Mouse (Mus musculus) testis, adult 2 months (tissue): ENCODE results near the gene Mapkapk2. TPM values are rescaled to one million over a fixed set of nuclear protein-coding genes. Genes with fewer than 3 reads are reported as not detected.
"Not testable (repeated sequence)": the region's sequence is repeated elsewhere in the genome, so short reads cannot be mapped to it uniquely, and the experiment has no call there.

ENCODE experiments used
- H3K27ac ChIP-seq: fragments of 200-500 bp; 2 replicates; pipeline ENCODE4 v1.5.1; 2012; ENCODE audit warnings: low read depth, low read length; ENCODE audit not compliant: control insufficient read depth, insufficient read depth
- H3K27me3 ChIP-seq: fragments of 200-500 bp; 2 replicates; pipeline ENCODE4 v1.6.1; 2012; ENCODE audit warnings: mild to moderate bottlenecking, low read length, moderate library complexity; ENCODE audit not compliant: control insufficient read depth, insufficient read depth
- H3K36me3 ChIP-seq: fragments of 200-500 bp; 2 replicates; pipeline ENCODE4 v1.6.1; 2012; ENCODE audit warnings: mild to moderate bottlenecking, low read length; ENCODE audit not compliant: control insufficient read depth, insufficient read depth
- H3K4me1 ChIP-seq: fragments of 200-500 bp; 2 replicates; pipeline ENCODE4 v1.6.1; 2012; ENCODE audit warnings: low read length; ENCODE audit not compliant: control insufficient read depth, insufficient read depth
- H3K4me3 ChIP-seq: fragments of 200-500 bp; 2 replicates; pipeline ENCODE4 v1.5.1; 2012; ENCODE audit warnings: low read depth, mild to moderate bottlenecking, low read length, moderate library complexity, mixed read lengths; ENCODE audit not compliant: control insufficient read depth
- CTCF ChIP-seq: fragments of 200-500 bp; IDR thresholded peaks from 2 replicates; pipeline ENCODE4 v1.5.1; 2012; ENCODE audit warnings: low read depth, mild to moderate bottlenecking, inconsistent platforms, low read length, moderate library complexity; ENCODE audit not compliant: control insufficient read depth, insufficient read depth, insufficient replicate concordance
- POLR2A ChIP-seq: fragments of 200-500 bp; IDR thresholded peaks from 2 replicates; pipeline ENCODE4 v1.6.1; 2012; ENCODE audit warnings: low read depth, mild to moderate bottlenecking, inconsistent platforms, low read length, moderate library complexity; ENCODE audit not compliant: control insufficient read depth
- polyA plus RNA-seq: library from polyadenylated mRNA; depleted of rRNA; stranded (reverse); fragments of >200 nt; gene quantifications from 2 replicates; pipeline ENCODE4 v1.2.3, GENCODE M21; 2012

Mapkapk2 gene
- polyA plus RNA-seq, 1 experiment: 14.7 TPM

- Histone ChIP-seq H3K4me1 (no peaks in the 10 kb centered on the region), H3K27me3 (no peaks in the 10 kb centered on the region), H3K27ac (no peak overlapping the region), H3K4me3 (no peak overlapping the region), H3K36me3 (no peaks in the 10 kb centered on the region)
- TF ChIP-seq CTCF (no peak), POLR2A (no peak)
Measured at GRCm38 (mm10) chr1:131038415-131039017, 59.1 kb downstream of the Mapkapk2 start.

GRCm38 (mm10) chr1:131038001-131038400 lies 59.6 kb downstream of the Mapkapk2 start:
- Histone ChIP-seq H3K4me3 (no peak overlapping the region), H3K4me1 (no peaks in the 10 kb centered on the region), H3K36me3 (no peaks in the 10 kb centered on the region), H3K27me3 (no peaks in the 10 kb centered on the region), H3K27ac (no peak overlapping the region)
- no peak for TF ChIP-seq POLR2A

GRCm38 (mm10) chr1:131031267-131031666 lies 66.4 kb downstream of the Mapkapk2 start:
- TF ChIP-seq POLR2A: no peak
- TF ChIP-seq CTCF: no peak
- H3K4me3 ChIP-seq: no peak overlapping the region
- no peaks in the 10 kb centered on the region for H3K27me3 ChIP-seq
- no peak overlapping the region for H3K27ac ChIP-seq
- H3K4me1 ChIP-seq: no peaks in the 10 kb centered on the region
- no peaks in the 10 kb centered on the region for H3K36me3 ChIP-seq

- H3K4me3 ChIP-seq: no peak overlapping the region
- H3K27ac ChIP-seq: no peak overlapping the region
- H3K4me1 ChIP-seq: no peaks in the 10 kb centered on the region
- no peaks in the 10 kb centered on the region for H3K27me3 ChIP-seq
- H3K36me3 ChIP-seq: no peaks in the 10 kb centered on the region
- TF ChIP-seq CTCF (no peak), POLR2A (no peak)
Measured at GRCm38 (mm10) chr1:131030261-131030660, 67.4 kb downstream of the Mapkapk2 start.

GRCm38 (mm10) chr1:131029215-131029614 lies 68.4 kb downstream of the Mapkapk2 start:
- Histone ChIP-seq H3K27me3 (no peaks in the 10 kb centered on the region), H3K27ac (no peak overlapping the region), H3K4me1 (no peaks in the 10 kb centered on the region), H3K36me3 (no peaks in the 10 kb centered on the region), H3K4me3 (no peak overlapping the region)
- no peak for TF ChIP-seq POLR2A
- TF ChIP-seq CTCF: no peak

- Histone ChIP-seq H3K4me3 (no peak overlapping the region), H3K27ac (no peak overlapping the region), H3K27me3 (no peaks in the 10 kb centered on the region), H3K4me1 (no peaks in the 10 kb centered on the region), H3K36me3 (no peaks in the 10 kb centered on the region)
- TF ChIP-seq CTCF: no peak
- no peak for TF ChIP-seq POLR2A
Measured at GRCm38 (mm10) chr1:131025843-131026190, 71.8 kb downstream of the Mapkapk2 start.

- no peaks in the 10 kb centered on the region for H3K4me1 ChIP-seq
- H3K27ac ChIP-seq: no peak overlapping the region
- no peaks in the 10 kb centered on the region for H3K27me3 ChIP-seq
- no peak overlapping the region for H3K4me3 ChIP-seq
- no peaks in the 10 kb centered on the region for H3K36me3 ChIP-seq
- TF ChIP-seq POLR2A (no peak), CTCF (no peak)
Measured at GRCm38 (mm10) chr1:131024900-131025842, 72.5 kb downstream of the Mapkapk2 start.

GRCm38 (mm10) chr1:131023250-131023858 lies 74.3 kb downstream of the Mapkapk2 start:
- not testable (repeated sequence) for H3K4me3 ChIP-seq

More at GRCm38 (mm10) chr1:131023250-131023858, 74.3 kb downstream of the Mapkapk2 start:
- H3K36me3 ChIP-seq, H3K4me1 ChIP-seq, H3K27me3 ChIP-seq, H3K27ac ChIP-seq: not testable (repeated sequence)
